Mouse (Mus musculus) lung, postnatal 0 days (tissue): Measurements from ENCODE around the gene Gipc2. TPM values are rescaled to one million over a fixed set of nuclear protein-coding genes. Genes with fewer than 3 reads are reported as not detected.

Source experiments
- ATAC-seq: fragments of 200-750 bp; cut with Nextera tagmentation; 2 replicates; pipeline ENCODE4 v1.8.0; 2017; ENCODE audit warnings: moderate library complexity
- DNase-seq: peaks from one replicate; pipeline ENCODE4 v3.0.0-alpha.2; 2016; ENCODE audit warnings: low spot score
- H3K27ac ChIP-seq: fragments of 300-500 bp; sonication (generic); 2 replicates; pipeline ENCODE4 v1.5.1; 2014; ENCODE audit warnings: antibody characterized with exemption, mild to moderate bottlenecking, low read length, mixed read lengths
- H3K27me3 ChIP-seq: fragments of 300-500 bp; sonication (generic); replicated peaks from 2 replicates; pipeline ENCODE4 v1.6.1; 2014; ENCODE audit warnings: low read length, mixed read lengths; ENCODE audit not compliant: insufficient read depth
- H3K36me3 ChIP-seq: fragments of 300-500 bp; sonication (generic); 2 replicates; pipeline ENCODE4 v1.6.1; 2014; ENCODE audit warnings: low read length, mixed read lengths; ENCODE audit not compliant: insufficient read depth
- H3K4me1 ChIP-seq: fragments of 300-500 bp; sonication (generic); 2 replicates; pipeline ENCODE4 v1.6.1; 2014; ENCODE audit warnings: antibody characterized with exemption, low read depth, low read length, mixed read lengths; ENCODE audit not compliant: insufficient read depth
- H3K4me2 ChIP-seq: fragments of 300-500 bp; sonication (generic); replicated peaks from 2 replicates; pipeline ENCODE4 v1.6.1; 2014; ENCODE audit warnings: low read depth, mild to moderate bottlenecking, low read length, moderate library complexity, mixed read lengths
- H3K4me3 ChIP-seq: fragments of 300-500 bp; sonication (generic); 2 replicates; pipeline ENCODE4 v1.5.1; 2014; ENCODE audit warnings: low read depth, low read length
- H3K9ac ChIP-seq: fragments of 300-500 bp; sonication (generic); replicated peaks from 2 replicates; pipeline ENCODE4 v1.6.1; 2014; ENCODE audit warnings: low read depth, mild to moderate bottlenecking
- H3K9me3 ChIP-seq: fragments of 300-500 bp; sonication (generic); 2 replicates; pipeline ENCODE4 v1.6.1; 2016; ENCODE audit warnings: low read length, mixed read lengths
- CTCF ChIP-seq: IDR thresholded peaks from 2 replicates; pipeline ENCODE4 v1.5.1; 2016; ENCODE audit warnings: antibody characterized with exemption, mild to moderate bottlenecking
- EP300 ChIP-seq: IDR thresholded peaks from 2 replicates; pipeline ENCODE4 v1.6.1; 2016; ENCODE audit warnings: antibody characterized with exemption, mild to moderate bottlenecking, control low read depth
- WGBS: fragments of 180-500 bp; shearing (Covaris S2); extraction: QIAGEN DNeasy Blood & Tissue Kit; methylation state at CpG from one replicate; pipeline ENCODE4 v1.1.7; 2014; 5-methylcytosine and 5-hydroxymethylcytosine counted together
- polyA plus RNA-seq: library from polyadenylated mRNA; unstranded; fragments of >200 nt; fragmentation: Nextera tagmentation; extraction: Ambion mirVana; gene quantifications from 2 replicates; pipeline ENCODE4 v1.2.1, GENCODE M21; 2015

The Gipc2 gene
- polyA plus RNA-seq, 1 experiment from 2014 or later = 86.3 TPM

- DNase-seq (no peak), ATAC-seq (no peak)
- WGBS = 87% methylated on average over 2 of the region's 2 CpGs
- Histone ChIP-seq H3K4me3 (no peak overlapping the region), H3K9me3 (no peaks in the 10 kb centered on the region), H3K27ac (no peak overlapping the region), H3K9ac (no peak overlapping the region), H3K36me3 (no peaks in the 10 kb centered on the region), H3K4me1 (no peaks in the 10 kb centered on the region), H3K27me3 (no peaks in the 10 kb centered on the region), H3K4me2 (no peak overlapping the region)
- TF ChIP-seq EP300 (no peak), CTCF (no peak)
Observed at GRCm38 (mm10) chr3:152051959-152052358, 114.1 kb downstream of the Gipc2 start.

GRCm38 (mm10) chr3:152047914-152048313 is 118.1 kb downstream of the Gipc2 start:
- Histone ChIP-seq H3K9me3 (no peaks in the 10 kb centered on the region), H3K4me1 (no peaks in the 10 kb centered on the region), H3K4me3 (no peak overlapping the region), H3K9ac (no peak overlapping the region), H3K36me3 (no peaks in the 10 kb centered on the region), H3K27ac (no peak overlapping the region), H3K4me2 (no peak overlapping the region), H3K27me3 (no peaks in the 10 kb centered on the region)
- TF ChIP-seq EP300 (no peak), CTCF (no peak)
- DNase-seq (no peak), ATAC-seq (no peak)

- Histone ChIP-seq H3K4me1 (no peaks in the 10 kb centered on the region), H3K4me2 (no peak overlapping the region), H3K9me3 (no peaks in the 10 kb centered on the region), H3K27ac (no peak overlapping the region), H3K9ac (no peak overlapping the region), H3K36me3 (no peaks in the 10 kb centered on the region), H3K27me3 (no peaks in the 10 kb centered on the region), H3K4me3 (no peak overlapping the region)
- ATAC-seq (no peak), DNase-seq (peak; percentile 46)
- WGBS = 64% methylated on average over 3 of the region's 3 CpGs
- TF ChIP-seq CTCF (no peak), EP300 (no peak)
Observed at GRCm38 (mm10) chr3:152046895-152047294, 119.1 kb downstream of the Gipc2 start.

Other genes with a start within 250 kb of the Gipc2 start
- 54.0 and 58.7 TPM in 2 replicates for gene Dnajb4, start 44.1 kb upstream of the Gipc2 start, polyA plus RNA-seq
- 74.9 and 95.5 TPM in 2 replicates for gene Fubp1, start 44.2 kb upstream of the Gipc2 start, polyA plus RNA-seq
- gene Nexn, start 100.1 kb upstream of the Gipc2 start, polyA plus RNA-seq = 39.9 and 47.1 TPM in 2 replicates
- gene Miga1, start 174.2 kb upstream of the Gipc2 start, polyA plus RNA-seq = 10.0 and 12.3 TPM in 2 replicates
- gene Usp33, start 180.2 kb upstream of the Gipc2 start, polyA plus RNA-seq = 43.1 and 52.4 TPM in 2 replicates
- gene Zzz3, start 229.2 kb upstream of the Gipc2 start, polyA plus RNA-seq = 25.5 and 28.3 TPM in 2 replicates